26 mouse cellular contexts compared by ENCODE assay signal in genomic region chr17:37012141-37012540, GRCm38 (mm10). TPM values are rescaled to one million over a fixed set of nuclear protein-coding genes. Genes with fewer than 3 reads are reported as not detected.
DNase-seq lines count a peak whose midpoint lies in the region; ATAC-seq and TF ChIP-seq lines count a peak whose summit lies in the region.
"Had no signal": no experiment of that assay in that cellular context is flagged by ENCODE, and none has a peak within 500 bp of the region (broad histone marks: within the 10 kb centered on the region; RNA-seq: fewer than 3 reads in every experiment).

No protein-coding gene starts in this region.

- peak; percentile 14; the same call in 1 of the 2 replicates for ATAC-seq in forebrain, embryonic 16.5 days
- 0 out of 2 replicates have a peak, but pooled peaks have one; percentile 14 for ATAC-seq in midbrain, embryonic 15.5 days (replicated peaks)
- ATAC-seq: intestine, embryonic 15.5 days had no signal

- H3K9ac ChIP-seq in forebrain, embryonic 16.5 days (replicated peaks; ENCODE audit: low read depth, low read length), result no peak overlapping the region
- no peak overlapping the region for H3K9ac ChIP-seq in midbrain, embryonic 15.5 days
- no peak overlapping the region for H3K9ac ChIP-seq in ES-Bruce4 (ENCODE audit: low read depth, poor library complexity, severe bottlenecking)
- H3K9ac ChIP-seq: embryonic facial prominence, embryonic 15.5 days; heart, embryonic 12.5 days; hindbrain, embryonic 12.5 days; intestine, embryonic 15.5 days had no signal

- no peak overlapping the region for H3K4me3 ChIP-seq in forebrain, embryonic 16.5 days (replicated peaks; ENCODE audit: low read length)
- H3K4me3 ChIP-seq in forebrain, embryonic 10.5 days, result no peak overlapping the region
- H3K4me3 ChIP-seq in midbrain, embryonic 15.5 days, result no peak overlapping the region
- H3K4me3 ChIP-seq in midbrain, embryonic 10.5 days, result no peak overlapping the region
- no peak overlapping the region for H3K4me3 ChIP-seq in ES-Bruce4 (ENCODE audit: low read depth, low read length)
- H3K4me3 ChIP-seq: embryonic facial prominence, embryonic 15.5 days; erythroblast, embryonic 14.5 days; heart, embryonic 12.5 days; hindbrain, embryonic 12.5 days; intestine, embryonic 15.5 days had no signal

- TF ChIP-seq EP300 in ES-Bruce4 (IDR thresholded peaks at IDR 0.05; ENCODE audit: insufficient read depth, low read depth, low read length), result no peak

- WGBS in forebrain, embryonic 16.5 days, result 91% methylated on average over 5 of the region's 5 CpGs
- WGBS in forebrain, embryonic 10.5 days, result 78% methylated on average over 5 of the region's 5 CpGs
- WGBS in midbrain, embryonic 15.5 days, result 86% methylated on average over 5 of the region's 5 CpGs
- WGBS in midbrain, embryonic 10.5 days, result 78% methylated on average over 5 of the region's 5 CpGs

- 0 out of 2 replicates have a peak, but pooled peaks cover 4% of the 10 kb centered on the region for H3K4me1 ChIP-seq in forebrain, embryonic 16.5 days (replicated peaks; ENCODE audit: control insufficient read depth, insufficient read depth, low read length)
- H3K4me1 ChIP-seq in forebrain, embryonic 10.5 days, result no peaks in the 10 kb centered on the region
- peaks cover 27% of the 10 kb centered on the region for H3K4me1 ChIP-seq in midbrain, embryonic 15.5 days
- H3K4me1 ChIP-seq in midbrain, embryonic 10.5 days, result no peaks in the 10 kb centered on the region
- no peaks in the 10 kb centered on the region for H3K4me1 ChIP-seq in ES-Bruce4 (ENCODE audit: control insufficient read depth, insufficient read depth, low read length)
- H3K4me1 ChIP-seq: embryonic facial prominence, embryonic 15.5 days; heart, embryonic 12.5 days; hindbrain, embryonic 12.5 days; intestine, embryonic 15.5 days had no signal

- no peaks in the 10 kb centered on the region for H3K9me3 ChIP-seq in forebrain, embryonic 16.5 days (ENCODE audit: control insufficient read depth, low read length)
- no peaks in the 10 kb centered on the region for H3K9me3 ChIP-seq in forebrain, embryonic 10.5 days
- H3K9me3 ChIP-seq in midbrain, embryonic 15.5 days, result no peaks in the 10 kb centered on the region
- no peaks in the 10 kb centered on the region for H3K9me3 ChIP-seq in midbrain, embryonic 10.5 days (replicated peaks)
- H3K9me3 ChIP-seq in ES-Bruce4 (replicated peaks; ENCODE audit: control insufficient read depth, insufficient read depth, low read length, poor library complexity, severe bottlenecking), result no peaks in the 10 kb centered on the region
- H3K9me3 ChIP-seq: embryonic facial prominence, embryonic 15.5 days; heart, embryonic 12.5 days; hindbrain, embryonic 12.5 days; intestine, embryonic 15.5 days had no signal

- TF ChIP-seq CTCF in ES-Bruce4 (IDR thresholded peaks at IDR 0.05; ENCODE audit: low read depth, low read length), result no peak

- peaks cover 32% of the 10 kb centered on the region for H3K36me3 ChIP-seq in forebrain, embryonic 16.5 days (ENCODE audit: control insufficient read depth, insufficient read depth)
- H3K36me3 ChIP-seq in forebrain, embryonic 10.5 days (replicated peaks), result peaks cover 52% of the 10 kb centered on the region
- H3K36me3 ChIP-seq in midbrain, embryonic 15.5 days (replicated peaks), result peaks cover 41% of the 10 kb centered on the region
- H3K36me3 ChIP-seq in midbrain, embryonic 10.5 days, result peaks cover 47% of the 10 kb centered on the region
- H3K36me3 ChIP-seq in ES-Bruce4 (ENCODE audit: control insufficient read depth, insufficient read depth, low read length, poor library complexity, severe bottlenecking), result peaks cover 40% of the 10 kb centered on the region

- no peak overlapping the region for H3K4me2 ChIP-seq in forebrain, embryonic 16.5 days (ENCODE audit: low read length)
- no peak overlapping the region for H3K4me2 ChIP-seq in midbrain, embryonic 15.5 days
- H3K4me2 ChIP-seq: embryonic facial prominence, embryonic 15.5 days; heart, embryonic 12.5 days; hindbrain, embryonic 12.5 days; intestine, embryonic 15.5 days had no signal

- H3K27me3 ChIP-seq in forebrain, embryonic 16.5 days (replicated peaks; ENCODE audit: control insufficient read depth, insufficient read depth, low read length), result no peaks in the 10 kb centered on the region
- H3K27me3 ChIP-seq in forebrain, embryonic 10.5 days (ENCODE audit: poor library complexity, severe bottlenecking), result no peaks in the 10 kb centered on the region
- no peaks in the 10 kb centered on the region for H3K27me3 ChIP-seq in midbrain, embryonic 15.5 days (replicated peaks)
- no peaks in the 10 kb centered on the region for H3K27me3 ChIP-seq in midbrain, embryonic 10.5 days (ENCODE audit: low read depth, poor library complexity, severe bottlenecking)
- H3K27me3 ChIP-seq in ES-Bruce4 (ENCODE audit: control insufficient read depth, insufficient read depth, low read length, poor library complexity, severe bottlenecking), result no peaks in the 10 kb centered on the region
- H3K27me3 ChIP-seq: embryonic facial prominence, embryonic 15.5 days; heart, embryonic 12.5 days; hindbrain, embryonic 12.5 days; intestine, embryonic 15.5 days had no signal

- no peak for TF ChIP-seq POLR2A in ES-Bruce4 (IDR thresholded peaks at IDR 0.05; ENCODE audit: insufficient read depth, low read length)

- no peak overlapping the region for H3K27ac ChIP-seq in forebrain, embryonic 16.5 days (ENCODE audit: low read length)
- H3K27ac ChIP-seq in forebrain, embryonic 10.5 days, result no peak overlapping the region
- no peak overlapping the region for H3K27ac ChIP-seq in midbrain, embryonic 15.5 days
- H3K27ac ChIP-seq in midbrain, embryonic 10.5 days (replicated peaks), result no peak overlapping the region
- H3K27ac ChIP-seq in ES-Bruce4 (ENCODE audit: insufficient read depth, low read length), result peak overlapping the region; percentile 30
- H3K27ac ChIP-seq: embryonic facial prominence, embryonic 15.5 days; hindbrain, embryonic 12.5 days; intestine, embryonic 15.5 days had no signal

- DNase-seq in forebrain, embryonic 10.5 days (ENCODE audit: extremely low spot score, low spot score), result no peak
- no peak for DNase-seq in midbrain, embryonic 10.5 days (ENCODE audit: low spot score)
- DNase-seq in ZHBTc4 (ENCODE audit: low read depth, low spot score), result peak; percentile 59
- DNase-seq in left cerebral cortex, adult 18-20 months (ENCODE audit: low spot score in 2 of 2), result no peak
- DNase-seq: adrenal gland, adult 2 months; adrenal gland, postnatal 25 days; cerebellum, adult 18-20 months; cerebellum, adult 9-11 months; gastrocnemius, postnatal 25 days; kidney, adult 18-20 months had no signal

RNA-seq across cellular contexts. Expression of gene Mog, which starts 11.1 kb away (rescaled TPM):
- polyA plus RNA-seq in forebrain, embryonic 16.5 days (2015; fragmentation: Nextera tagmentation; extraction: Ambion mirVana), result 1.9 and 2.9 TPM in 2 replicates
- 0.16 and 0.30 TPM in 2 replicates for polyA plus RNA-seq in forebrain, embryonic 10.5 days (2016; fragmentation: Nextera tagmentation; extraction: Ambion mirVana)
- 2.4 and 3.7 TPM in 2 replicates for polyA plus RNA-seq in midbrain, embryonic 15.5 days (2015; fragmentation: Nextera tagmentation; extraction: Ambion mirVana)
- 0.10 and 0.15 TPM in 2 replicates for polyA plus RNA-seq in midbrain, embryonic 10.5 days (2016; fragmentation: Nextera tagmentation; extraction: Ambion mirVana)
- not detected in 2 replicates for polyA plus RNA-seq in ES-Bruce4 (2011; ENCODE audit: insufficient read depth, insufficient read length, low read depth, missing spikeins)
- 10 to 100 TPM; 21.3 to 24.8 TPM for total RNA-seq in left cerebral cortex, adult 18-20 months (2021)
- total RNA-seq: adrenal gland, adult 2 months; adrenal gland, postnatal 25 days; gastrocnemius, postnatal 25 days; granulocyte monocyte progenitor cell, adult 5-6 weeks; heart, adult 8-10 months; heart, postnatal 25 days; MEL had no signal
- polyA plus RNA-seq: adrenal gland, adult 2 months; embryonic facial prominence, embryonic 15.5 days; erythroblast, embryonic 14.5 days; heart, embryonic 12.5 days; heart, embryonic 16.5 days had no signal

RNA-seq across cellular contexts. Expression of gene Zfp57, which starts 11.2 kb away (rescaled TPM):
- polyA plus RNA-seq in forebrain, embryonic 16.5 days (2015; fragmentation: Nextera tagmentation; extraction: Ambion mirVana), result 351 and 383 TPM in 2 replicates
- 78.5 and 81.0 TPM in 2 replicates for polyA plus RNA-seq in forebrain, embryonic 10.5 days (2016; fragmentation: Nextera tagmentation; extraction: Ambion mirVana)
- polyA plus RNA-seq in midbrain, embryonic 15.5 days (2015; fragmentation: Nextera tagmentation; extraction: Ambion mirVana), result 289 and 324 TPM in 2 replicates
- polyA plus RNA-seq in midbrain, embryonic 10.5 days (2016; fragmentation: Nextera tagmentation; extraction: Ambion mirVana), result 61.6 and 87.8 TPM in 2 replicates
- polyA plus RNA-seq in ES-Bruce4 (2011; ENCODE audit: insufficient read depth, insufficient read length, low read depth, missing spikeins), result 223 and 254 TPM in 2 replicates
- total RNA-seq in left cerebral cortex, adult 18-20 months (2021), result 10 to 100 TPM; 12.2 to 12.3 TPM
- total RNA-seq: MEL had no signal
- polyA plus RNA-seq: erythroblast, embryonic 14.5 days had no signal

RNA-seq across cellular contexts. Expression of gene H2-M5, which starts 22.8 kb away (rescaled TPM):
- polyA plus RNA-seq in forebrain, embryonic 16.5 days (2015; fragmentation: Nextera tagmentation; extraction: Ambion mirVana), result 1.6 and 2.3 TPM in 2 replicates
- 0.74 and 0.94 TPM in 2 replicates for polyA plus RNA-seq in forebrain, embryonic 10.5 days (2016; fragmentation: Nextera tagmentation; extraction: Ambion mirVana)
- polyA plus RNA-seq in midbrain, embryonic 15.5 days (2015; fragmentation: Nextera tagmentation; extraction: Ambion mirVana), result 3.4 and 3.8 TPM in 2 replicates
- polyA plus RNA-seq in midbrain, embryonic 10.5 days (2016; fragmentation: Nextera tagmentation; extraction: Ambion mirVana), result 0.83 and 1.2 TPM in 2 replicates
- polyA plus RNA-seq in ES-Bruce4 (2011; ENCODE audit: insufficient read depth, insufficient read length, low read depth, missing spikeins), result 12.6 and 13.2 TPM in 2 replicates
- 1 to 10 TPM; 1.1 to 1.4 TPM for total RNA-seq in left cerebral cortex, adult 18-20 months (2021)
- total RNA-seq: adrenal gland, adult 2 months; adrenal gland, postnatal 25 days; gastrocnemius, postnatal 25 days; granulocyte monocyte progenitor cell, adult 5-6 weeks; heart, postnatal 25 days; MEL had no signal
- polyA plus RNA-seq: adrenal gland, adult 2 months; erythroblast, embryonic 14.5 days had no signal

RNA-seq across cellular contexts. Expression of gene 2410137M14Rik, which starts 31.1 kb away (rescaled TPM):
- polyA plus RNA-seq in forebrain, embryonic 16.5 days (2015; fragmentation: Nextera tagmentation; extraction: Ambion mirVana), result 0.25 TPM in 1 of 2 replicates, not detected in the other
- polyA plus RNA-seq in forebrain, embryonic 10.5 days (2016; fragmentation: Nextera tagmentation; extraction: Ambion mirVana), result not detected in 2 replicates
- polyA plus RNA-seq in midbrain, embryonic 15.5 days (2015; fragmentation: Nextera tagmentation; extraction: Ambion mirVana), result 0.40 and 0.68 TPM in 2 replicates
- polyA plus RNA-seq in midbrain, embryonic 10.5 days (2016; fragmentation: Nextera tagmentation; extraction: Ambion mirVana), result not detected in 2 replicates
- 2.9 and 4.7 TPM in 2 replicates for polyA plus RNA-seq in ES-Bruce4 (2011; ENCODE audit: insufficient read depth, insufficient read length, low read depth, missing spikeins)
- under 1 TPM; 0.40 to 0.58 TPM for total RNA-seq in left cerebral cortex, adult 18-20 months (2021)
- total RNA-seq: adrenal gland, adult 2 months; adrenal gland, postnatal 25 days; gastrocnemius, postnatal 25 days; granulocyte monocyte progenitor cell, adult 5-6 weeks; MEL had no signal
- polyA plus RNA-seq: adrenal gland, adult 2 months; C2C12; embryonic facial prominence, embryonic 11.5 days; embryonic facial prominence, embryonic 15.5 days; erythroblast, embryonic 14.5 days; forebrain, embryonic 11.5 days; heart, embryonic 16.5 days; intestine, embryonic 15.5 days had no signal

RNA-seq across cellular contexts. Expression of gene Gabbr1, which starts 33.6 kb away (rescaled TPM):
- polyA plus RNA-seq in forebrain, embryonic 16.5 days (2015; fragmentation: Nextera tagmentation; extraction: Ambion mirVana), result 46.0 and 58.6 TPM in 2 replicates
- 8.0 and 8.4 TPM in 2 replicates for polyA plus RNA-seq in forebrain, embryonic 10.5 days (2016; fragmentation: Nextera tagmentation; extraction: Ambion mirVana)
- 86.4 and 88.8 TPM in 2 replicates for polyA plus RNA-seq in midbrain, embryonic 15.5 days (2015; fragmentation: Nextera tagmentation; extraction: Ambion mirVana)
- 7.9 and 12.2 TPM in 2 replicates for polyA plus RNA-seq in midbrain, embryonic 10.5 days (2016; fragmentation: Nextera tagmentation; extraction: Ambion mirVana)
- polyA plus RNA-seq in ES-Bruce4 (2011; ENCODE audit: insufficient read depth, insufficient read length, low read depth, missing spikeins), result 163 and 180 TPM in 2 replicates
- total RNA-seq in left cerebral cortex, adult 18-20 months (2021), result 100 to 1,000 TPM; 685 to 702 TPM
